Mouse (Mus musculus) naive thymus-derived CD4-positive, alpha-beta T cell, adult 5 months (primary cell): ENCODE measurements around the gene Wdr1. TPM values are rescaled to one million over a fixed set of nuclear protein-coding genes. Genes with fewer than 3 reads are reported as not detected.

Source experiments
- polyA plus RNA-seq: library from polyadenylated mRNA; unstranded; fragments of 100-300 nt; shearing (Covaris generic); gene quantifications from one replicate; pipeline ENCODE4 v1.2.1, GENCODE M21; 2017

Gene Wdr1
- polyA plus RNA-seq, result 331 TPM

DNA sequence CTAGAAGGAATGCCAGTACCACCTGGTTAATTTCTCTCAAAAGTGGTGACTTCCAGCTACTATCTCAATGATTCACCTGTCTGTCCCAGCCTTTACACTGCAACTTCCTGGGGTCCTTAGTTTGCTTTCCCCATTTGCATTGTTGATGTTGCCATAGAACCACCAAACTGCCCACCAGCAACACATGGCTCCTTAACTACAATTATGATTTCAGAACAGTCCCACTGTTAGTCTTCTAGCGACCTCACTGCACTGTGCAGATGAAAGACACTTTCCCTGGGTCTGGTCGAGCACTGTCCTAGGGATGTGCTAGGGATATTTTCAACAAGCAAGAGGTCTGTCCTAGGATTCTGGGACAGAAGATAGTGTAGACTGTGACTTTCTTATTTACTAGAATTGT, at the start of gene Wdr1:
Gene Wdr1 (minus strand): TSS at position 101 of the 400 bp plus-strand sequence.

DNA sequence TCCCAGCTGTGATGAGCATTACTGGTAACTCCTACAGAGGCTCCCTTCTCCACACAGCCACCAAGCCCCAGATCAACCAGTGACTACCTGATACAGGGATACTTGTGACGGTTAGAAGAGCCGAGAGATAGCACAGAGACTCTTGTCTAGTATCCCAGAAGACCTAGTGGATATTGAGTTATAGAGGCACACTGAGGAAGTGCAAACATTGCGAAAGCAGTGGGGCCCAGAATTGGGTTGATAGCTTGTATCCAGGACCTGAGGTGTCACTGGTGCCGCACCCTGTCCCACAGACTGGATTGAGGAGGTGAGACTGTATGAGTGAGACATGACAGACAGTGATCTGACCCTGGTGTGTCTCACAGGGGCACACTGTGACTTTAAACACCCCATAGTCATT, 60.0 kb downstream of the Wdr1 start, which contains the start of gene Slc2a9:
Gene Slc2a9 (minus strand): TSS at position 152 of the 400 bp plus-strand sequence.

Other genes starting within 250 kb of the Wdr1 start
- not detected for gene Drd5, start 243.9 kb downstream of the Wdr1 start, polyA plus RNA-seq
- gene Slc2a9, start 60.1 kb downstream of the Wdr1 start, polyA plus RNA-seq, result 7.0 TPM
- gene Zfp518b, start 121.6 kb upstream of the Wdr1 start, polyA plus RNA-seq, result 0.09 TPM